Mouse (Mus musculus) mesoderm, embryonic 11.5 days (tissue): ENCODE data around the gene Zc3h7b.

ENCODE experiments used
- DNase-seq: peaks from one replicate; pipeline ENCODE4 v3.0.0-alpha.2; 2012; ENCODE audit warnings: low read depth, low spot score

The Zc3h7b gene

GRCm38 (mm10) chr15:81814716-81815370 lies 70.0 kb downstream of the Zc3h7b start:
- DNase-seq, result no peak

- DNase-seq, result no peak
Observed at GRCm38 (mm10) chr15:81818404-81818803, 73.5 kb downstream of the Zc3h7b start.

DNA sequence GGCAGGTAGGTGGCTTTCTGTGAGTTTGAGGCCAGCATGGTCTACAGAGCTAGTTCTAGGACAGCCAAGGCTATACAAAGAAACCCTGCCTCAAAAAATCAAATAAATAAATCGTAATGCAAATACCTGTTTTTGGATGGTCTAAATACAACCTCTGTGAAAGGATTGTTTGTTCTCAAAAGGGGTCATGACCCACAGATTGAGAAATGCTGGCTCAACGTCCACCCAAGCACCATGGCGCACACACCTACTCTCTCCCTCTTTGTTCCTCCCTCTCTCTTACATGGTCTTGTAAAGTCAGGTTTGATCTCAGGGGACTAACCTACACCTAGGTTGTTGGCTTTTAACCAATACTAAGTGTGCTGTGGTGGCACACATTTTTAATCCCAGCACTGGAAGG lies 77.8 kb downstream of the Zc3h7b start:
- DNase-seq, result no peak

DNA sequence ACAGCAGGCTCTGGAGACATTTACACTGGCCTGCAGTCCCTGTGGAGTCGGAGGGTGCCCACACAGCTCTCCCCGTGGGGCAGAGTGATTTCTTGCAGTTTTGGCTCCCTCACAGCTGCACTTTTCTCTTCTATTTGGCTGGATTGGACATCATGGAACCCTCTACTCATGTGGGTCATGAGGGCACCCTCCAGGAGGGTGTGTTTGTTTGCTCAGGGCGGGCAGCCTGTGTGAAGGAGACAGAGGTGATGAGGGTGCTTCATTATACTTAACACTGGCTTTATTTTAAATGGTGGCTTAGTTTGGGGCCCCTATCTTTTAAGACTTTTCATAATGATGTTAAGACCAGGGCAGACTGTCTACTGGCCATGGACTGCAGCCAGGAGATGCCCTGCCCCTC lies 80.0 kb downstream of the Zc3h7b start:
- DNase-seq, result no peak

DNA sequence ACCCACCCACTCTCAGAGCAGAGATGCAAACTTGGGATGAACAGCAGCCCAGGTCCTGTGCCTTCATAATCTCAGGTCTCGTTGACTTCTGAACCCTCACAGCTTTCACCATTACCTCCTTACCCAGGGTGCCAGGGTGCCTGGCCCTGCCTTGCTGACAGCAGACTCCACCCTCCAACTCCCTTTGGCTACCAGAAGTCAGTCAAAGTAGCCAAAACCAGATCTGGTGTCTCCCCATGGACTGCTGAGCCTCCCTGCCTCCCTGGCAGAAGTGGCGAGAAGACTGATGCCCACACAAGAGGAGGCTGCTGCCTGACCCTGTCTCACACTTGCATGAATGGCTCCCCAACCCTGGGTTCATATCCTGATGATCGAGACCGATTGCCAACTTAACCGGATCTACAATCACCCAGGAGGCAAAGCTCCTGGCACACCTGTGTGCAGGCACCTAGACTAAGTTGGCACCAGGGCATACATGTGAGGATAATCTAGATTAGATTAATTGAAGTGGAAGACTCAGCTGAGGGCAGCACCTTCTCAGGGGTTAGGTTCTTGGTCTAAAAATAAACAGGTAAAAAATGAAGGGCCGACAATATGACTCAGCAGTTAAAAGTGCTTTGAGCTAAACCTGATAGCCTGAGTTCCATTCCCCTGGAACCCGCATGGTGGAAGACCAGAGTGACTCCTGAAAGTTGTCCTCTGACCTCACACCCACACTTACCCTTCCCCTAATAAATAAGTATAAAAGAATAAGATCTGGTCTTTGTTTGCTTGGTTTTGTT lies 83.8 kb downstream of the Zc3h7b start:
- DNase-seq, result no peak

DNA sequence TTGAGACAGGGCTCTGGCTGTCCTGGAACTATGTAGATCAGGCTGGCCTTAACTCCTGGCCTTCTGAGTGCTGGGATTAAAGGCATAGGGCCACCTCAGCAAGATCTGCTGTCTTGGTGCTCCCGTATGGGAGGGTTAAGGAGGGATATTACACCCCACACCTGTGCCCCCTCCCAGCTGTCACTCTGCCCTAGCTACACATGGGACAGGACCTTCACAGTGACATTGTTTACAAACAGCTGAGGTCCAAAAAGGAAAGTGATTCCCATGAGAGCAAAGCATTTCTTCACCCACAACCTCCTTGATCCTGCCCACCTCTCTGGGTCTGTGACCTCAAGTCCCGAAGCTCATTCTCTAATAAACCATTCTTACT lies 84.3 kb downstream of the Zc3h7b start:
- DNase-seq, result no peak

- no peak for DNase-seq
Observed at GRCm38 (mm10) chr15:81830530-81830929, 85.7 kb downstream of the Zc3h7b start.

DNA sequence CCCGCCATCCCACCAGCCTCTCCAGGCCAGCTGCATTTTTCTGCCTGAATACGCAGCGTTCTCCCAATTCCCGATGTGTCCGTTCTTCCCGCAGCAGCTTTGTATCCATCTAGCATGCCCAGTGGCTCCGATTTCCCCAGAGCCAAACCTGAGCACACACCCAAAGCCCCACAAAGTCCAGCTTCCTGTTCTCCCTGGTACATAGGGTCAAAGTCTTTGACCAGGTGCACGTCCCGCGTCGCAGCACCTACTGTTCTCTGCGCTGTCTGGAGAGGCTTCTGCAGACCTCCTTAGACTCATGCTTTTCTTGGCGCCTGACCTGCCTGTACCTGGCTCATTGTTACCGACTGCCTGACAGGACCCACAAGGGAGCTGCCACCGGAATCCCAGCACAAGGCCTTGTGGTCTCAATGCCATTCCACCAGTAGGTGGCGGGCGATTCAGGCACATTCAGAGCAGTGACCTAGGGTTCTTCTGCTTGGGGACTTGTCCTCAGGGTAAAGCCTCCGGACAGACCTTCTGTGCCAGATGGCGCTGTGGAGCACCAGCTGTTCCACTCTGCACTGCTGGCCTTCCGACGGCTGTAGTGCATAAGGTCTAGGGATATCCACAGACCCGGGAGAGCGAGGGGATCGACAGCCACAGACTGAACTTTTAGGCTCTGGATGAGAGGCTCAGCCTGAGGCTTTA lies 86.4 kb downstream of the Zc3h7b start:
- peak; percentile 95 for DNase-seq

- DNase-seq, result no peak
Observed at GRCm38 (mm10) chr15:81832219-81832618, 87.4 kb downstream of the Zc3h7b start.

DNA sequence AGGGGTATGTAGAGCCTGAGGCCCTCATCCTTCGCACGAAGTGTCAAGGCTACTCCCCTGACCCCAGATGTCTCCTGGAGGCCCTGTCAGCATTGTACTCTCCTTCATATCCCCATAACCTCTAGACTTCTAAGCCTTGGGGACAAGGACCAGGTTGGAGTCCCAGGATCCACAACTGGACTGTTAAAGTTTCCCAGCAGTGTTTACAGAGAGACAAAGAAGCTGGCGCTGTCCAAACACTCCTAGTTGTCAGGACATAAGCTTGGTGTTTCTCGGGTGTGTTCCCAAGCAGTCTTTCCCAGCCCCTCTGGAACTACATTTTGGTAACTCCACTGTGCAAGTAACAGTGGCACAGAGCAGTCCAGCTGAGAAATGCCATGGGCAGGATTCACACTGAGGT lies 88.6 kb downstream of the Zc3h7b start:
- no peak for DNase-seq

DNA sequence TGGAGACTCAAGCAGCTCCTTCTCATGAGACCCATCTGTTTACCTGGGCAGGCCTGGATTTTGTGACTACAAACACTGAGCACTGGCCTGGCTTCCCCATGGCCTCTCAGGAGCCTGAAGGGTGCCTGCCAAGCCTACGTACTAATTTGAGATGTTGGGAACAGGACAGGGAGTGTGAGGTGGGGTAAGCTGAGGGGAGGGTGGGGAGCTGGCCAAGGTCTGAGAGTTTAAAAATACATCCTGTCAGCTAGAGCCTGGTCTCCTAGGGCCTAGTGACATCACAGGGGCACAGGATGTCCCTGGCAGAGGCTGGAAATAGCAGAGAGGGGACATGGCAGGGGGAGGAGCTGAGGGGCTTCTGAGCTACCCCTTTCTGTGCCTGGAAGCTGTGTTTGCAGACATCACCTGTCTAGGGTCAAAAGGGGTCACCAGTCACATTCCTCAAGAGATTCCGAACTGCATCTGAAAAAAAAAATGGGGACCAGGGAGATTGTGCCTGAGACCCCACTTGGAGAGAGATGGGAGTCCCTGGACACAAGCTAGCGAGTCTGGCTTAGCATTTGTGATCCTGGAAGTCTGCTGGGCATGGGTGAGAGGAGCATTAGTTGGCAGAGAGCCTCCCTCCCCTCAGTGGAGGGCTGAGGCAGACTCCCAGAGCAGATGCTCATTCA lies 89.4 kb downstream of the Zc3h7b start:
- DNase-seq, result no peak

DNA sequence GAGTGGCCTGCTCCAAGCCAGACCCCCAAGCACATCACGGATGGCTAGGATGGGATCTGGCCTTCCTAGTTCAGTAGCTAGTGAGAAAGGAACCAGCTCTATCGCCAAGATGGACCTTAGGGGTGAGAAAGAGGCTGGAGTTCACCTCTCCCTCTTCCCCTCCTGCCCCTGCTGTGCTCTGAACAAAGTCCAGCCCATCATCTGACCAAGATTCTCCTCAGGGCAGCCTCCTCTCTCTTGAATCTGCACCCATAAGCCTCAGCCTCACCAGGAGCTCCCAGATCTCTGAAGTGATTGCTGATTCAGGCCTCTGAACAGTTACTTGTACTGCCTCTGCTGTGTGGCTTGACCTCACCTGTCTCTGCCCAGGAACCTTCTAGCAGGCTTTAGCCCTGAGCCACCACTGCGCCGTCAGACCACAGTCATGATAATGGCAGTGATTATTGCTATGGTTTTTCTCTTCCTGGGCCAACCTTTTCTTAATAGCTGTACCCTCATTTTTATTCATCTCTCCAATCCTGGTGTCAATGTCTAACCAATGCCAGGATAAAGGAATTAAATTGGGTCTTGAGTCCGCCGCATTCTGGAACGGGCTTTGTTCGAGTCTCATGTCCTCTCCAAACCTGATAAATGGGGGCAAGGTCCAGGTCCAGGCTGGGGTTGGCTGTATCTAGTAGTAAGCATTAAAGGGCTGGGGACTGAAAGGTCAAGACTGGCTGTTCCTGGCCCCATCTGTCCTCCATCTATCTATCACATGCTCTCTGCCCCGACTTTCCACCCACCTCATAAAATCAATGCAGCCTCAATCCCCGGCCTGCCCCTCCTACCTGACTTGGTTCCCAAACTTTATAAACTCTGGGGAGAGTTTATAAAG lies 90.4 kb downstream of the Zc3h7b start:
- DNase-seq, result no peak

DNA sequence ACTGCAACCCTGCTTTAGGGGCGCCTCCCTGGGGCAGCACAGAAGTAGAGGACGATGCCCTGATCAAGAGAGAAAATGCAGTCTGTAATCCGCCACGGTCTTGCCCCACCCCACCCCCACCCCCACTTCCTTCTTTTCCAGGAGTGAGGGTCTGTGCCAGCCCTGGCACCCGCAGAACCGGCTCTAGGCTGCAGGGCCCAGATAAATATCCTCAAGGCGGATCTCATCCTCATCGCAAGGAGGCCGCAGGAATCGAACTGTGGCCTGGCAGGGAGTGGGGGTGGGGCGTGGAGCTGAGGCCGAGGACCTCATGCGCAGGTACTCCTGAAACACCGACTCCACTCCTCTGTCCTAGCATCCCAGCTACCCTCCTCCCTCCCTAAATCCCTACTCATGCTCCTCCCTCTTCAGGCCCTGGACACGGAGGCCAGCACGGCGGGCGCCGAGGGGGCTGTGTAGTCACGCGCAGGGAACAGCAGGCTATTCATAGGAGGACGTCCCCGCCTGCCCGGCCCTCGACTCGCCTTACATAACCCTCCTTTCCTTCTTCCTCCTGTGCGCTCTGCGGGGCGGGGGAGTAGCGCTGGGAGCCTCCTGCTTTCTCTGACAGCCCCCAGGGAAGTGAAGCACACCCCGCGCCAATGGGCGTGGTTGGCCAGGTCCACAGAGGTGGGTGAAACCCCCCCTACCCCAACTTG lies 91.4 kb downstream of the Zc3h7b start:
- DNase-seq, result peak; percentile 74

GRCm38 (mm10) chr15:81836966-81837920 lies 92.4 kb downstream of the Zc3h7b start:
- no peak for DNase-seq

- no peak for DNase-seq
Observed at GRCm38 (mm10) chr15:81838554-81839235, 93.8 kb downstream of the Zc3h7b start.

GRCm38 (mm10) chr15:81839634-81840033 lies 94.8 kb downstream of the Zc3h7b start:
- no peak for DNase-seq

DNA sequence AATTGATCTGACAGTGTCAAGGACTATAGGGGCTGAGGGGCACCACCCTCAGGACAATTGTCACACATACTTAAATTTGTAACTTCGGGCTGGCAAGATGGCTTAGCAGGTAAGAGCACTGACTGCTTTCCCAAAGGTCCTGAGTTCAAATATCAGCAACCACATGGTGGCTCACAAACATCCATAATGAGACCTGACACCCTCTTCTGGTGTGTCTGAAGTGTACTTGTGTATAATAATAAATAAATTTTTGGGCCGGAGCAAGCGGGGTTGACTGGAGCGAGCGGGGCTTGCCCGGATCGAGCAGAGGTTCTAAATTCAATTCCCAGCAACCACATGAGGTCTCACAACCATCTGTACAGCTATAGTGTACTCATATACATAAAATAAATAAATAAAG lies 95.4 kb downstream of the Zc3h7b start:
- DNase-seq, result no peak

- no peak for DNase-seq
Observed at GRCm38 (mm10) chr15:81842275-81842674, 97.4 kb downstream of the Zc3h7b start.
